Mouse (Mus musculus) cerebellum, adult 2 months (tissue): ENCODE data around the gene Ltbp3. TPM values are rescaled to one million over a fixed set of nuclear protein-coding genes. Genes with fewer than 3 reads are reported as not detected.

Source experiments
- DNase-seq, 2 experiments: peaks; one replicate each; pipeline ENCODE4 v3.0.0; 2021
- H3K27ac ChIP-seq: fragments of 200-500 bp; 2 replicates; pipeline ENCODE4 v1.5.1; 2012; ENCODE audit warnings: low read length, control low read depth, inconsistent platforms; ENCODE audit not compliant: insufficient read depth
- H3K27me3 ChIP-seq: fragments of 200-500 bp; 2 replicates; pipeline ENCODE4 v1.6.1; 2012; ENCODE audit warnings: inconsistent platforms, mild to moderate bottlenecking, low read length, moderate library complexity; ENCODE audit not compliant: control insufficient read depth, insufficient read depth
- H3K4me1 ChIP-seq: fragments of 200-500 bp; 2 replicates; pipeline ENCODE4 v1.6.1; 2011; ENCODE audit warnings: low read length; ENCODE audit not compliant: control insufficient read depth, insufficient read depth
- H3K4me3 ChIP-seq: fragments of 200-500 bp; replicated peaks from 2 replicates; pipeline ENCODE3; 2011; ENCODE audit warnings: mild to moderate bottlenecking, low read depth, low read length, control low read depth; ENCODE audit not compliant: insufficient read depth
- CTCF ChIP-seq: fragments of 200-500 bp; IDR thresholded peaks from 2 replicates; pipeline ENCODE4 v1.5.1; 2011; ENCODE audit warnings: low read depth, mild to moderate bottlenecking, control low read depth, low read length, moderate library complexity, borderline replicate concordance; ENCODE audit not compliant: insufficient read depth
- POLR2A ChIP-seq: fragments of 200-500 bp; IDR thresholded peaks from 2 replicates; pipeline ENCODE4 v1.6.1; 2011; ENCODE audit warnings: low read length, control low read depth, borderline replicate concordance; ENCODE audit not compliant: insufficient read depth
- WGBS: fragments of 180-500 bp; shearing (Covaris S2); methylation state at CpG from one replicate; pipeline ENCODE4 v1.1.7; 2018; 5-methylcytosine and 5-hydroxymethylcytosine counted together
- polyA plus RNA-seq: library from polyadenylated mRNA; depleted of rRNA; stranded (reverse); fragments of >200 nt; gene quantifications from 2 replicates; pipeline ENCODE4 v1.2.3, GENCODE M21; 2012

The Ltbp3 gene
- polyA plus RNA-seq, 1 experiment = 165 TPM

DNA sequence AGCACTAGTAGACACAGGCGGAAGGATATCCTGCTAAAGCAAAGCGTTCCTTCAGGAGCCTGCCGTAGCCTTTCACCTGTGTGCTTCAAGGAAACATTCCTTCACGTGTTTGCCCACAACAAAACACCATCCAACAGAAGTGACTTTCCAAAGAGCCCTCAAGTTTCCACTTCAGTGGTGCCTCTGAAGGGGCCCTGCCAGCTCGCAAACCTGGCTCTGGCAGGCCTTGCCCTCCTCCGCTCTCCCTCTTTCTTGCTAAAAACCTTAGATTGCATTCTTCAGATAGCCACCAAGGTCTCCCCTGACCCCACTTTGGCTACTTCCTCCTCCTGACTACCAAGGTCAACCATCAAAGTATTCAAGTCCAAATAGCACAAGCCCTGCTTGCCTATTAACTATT, 40.8 kb downstream of the Ltbp3 start:
- H3K4me1 ChIP-seq = no peaks in the 10 kb centered on the region
- no peak overlapping the region for H3K4me3 ChIP-seq
- no peak for DNase-seq
- H3K27me3 ChIP-seq = no peaks in the 10 kb centered on the region
- no peak for TF ChIP-seq CTCF
- no peak for TF ChIP-seq POLR2A
- WGBS = 89% methylated on average over 6 of the region's 6 CpGs
- no peak overlapping the region for H3K27ac ChIP-seq

DNA sequence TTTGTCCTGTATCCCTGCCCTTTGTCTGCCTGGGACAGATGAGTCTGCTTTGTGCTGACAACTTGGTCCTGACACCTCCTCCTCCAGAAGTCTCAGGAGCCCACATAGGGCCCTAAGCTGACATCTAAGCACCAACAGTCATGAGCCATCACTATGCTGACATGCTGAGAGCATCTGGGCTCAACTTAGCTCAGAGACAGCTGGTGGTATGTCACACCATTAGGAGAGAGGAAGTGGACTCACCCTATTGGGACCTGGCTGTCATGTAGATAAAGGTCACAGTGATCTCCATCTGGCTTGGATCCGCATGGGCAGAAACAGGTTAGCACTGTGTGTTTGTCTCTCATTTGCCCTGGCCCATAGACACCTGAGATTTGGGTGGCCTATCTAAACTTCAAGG, 41.4 kb downstream of the Ltbp3 start:
- Histone ChIP-seq H3K27me3 (no peaks in the 10 kb centered on the region), H3K27ac (no peak overlapping the region), H3K4me3 (no peak overlapping the region), H3K4me1 (no peaks in the 10 kb centered on the region)
- DNase-seq = no peak
- TF ChIP-seq CTCF = no peak
- no peak for TF ChIP-seq POLR2A
- WGBS = 86% methylated on average over 1 of the region's 1 CpGs

DNA sequence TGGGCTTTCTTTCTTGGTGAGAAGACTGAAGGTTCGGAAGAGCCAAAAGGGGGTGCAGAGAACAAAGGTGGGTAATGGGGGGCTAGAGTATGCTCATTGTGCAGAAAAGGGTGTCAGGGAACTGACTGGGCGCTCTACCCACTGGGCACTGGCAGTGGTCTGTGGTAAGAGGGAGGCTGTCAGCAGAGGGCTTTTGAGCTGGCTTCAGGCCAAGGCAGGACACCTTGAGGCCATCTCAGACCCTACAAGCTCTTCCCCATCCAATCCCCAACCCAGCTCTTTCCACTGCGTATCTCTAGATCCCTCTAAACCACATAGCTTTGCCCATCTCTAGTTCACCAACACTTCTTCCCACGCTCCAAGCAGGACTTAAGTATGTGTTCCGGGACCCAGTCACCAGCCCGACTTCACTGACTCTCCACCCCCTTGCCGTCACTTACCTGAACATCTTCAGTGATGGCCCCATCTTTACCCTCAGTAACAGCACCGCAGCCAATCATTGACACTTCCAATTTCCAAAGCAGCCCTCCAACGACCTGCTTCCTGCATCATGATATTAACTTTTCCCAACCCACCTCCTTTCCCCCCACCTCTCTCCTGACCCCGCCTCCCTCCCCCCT, 44.4 kb downstream of the Ltbp3 start:
- no peak overlapping the region for H3K27ac ChIP-seq
- no peaks in the 10 kb centered on the region for H3K27me3 ChIP-seq
- H3K4me1 ChIP-seq = peaks cover 10% of the 10 kb centered on the region; the same call in 1 of the 2 replicates
- no peak overlapping the region for H3K4me3 ChIP-seq
- DNase-seq = peak in 1 of 2 experiments; percentile 12
- 54% methylated on average over 10 of the region's 10 CpGs for WGBS
- no peak for TF ChIP-seq POLR2A
- no peak for TF ChIP-seq CTCF

- WGBS = 2% methylated on average over 12 of the region's 12 CpGs
- Histone ChIP-seq H3K27ac (0 out of 2 replicates have a peak overlapping the region, but pooled peaks have one; percentile 13), H3K4me1 (peaks cover 10% of the 10 kb centered on the region; the same call in 1 of the 2 replicates), H3K4me3 (no peak overlapping the region), H3K27me3 (no peaks in the 10 kb centered on the region)
- no peak for TF ChIP-seq POLR2A
- TF ChIP-seq CTCF = peak; percentile 88
- DNase-seq = peak; percentile 82 to 91
Observed at GRCm38 (mm10) chr19:5786441-5787114, 45.9 kb downstream of the Ltbp3 start.

GRCm38 (mm10) chr19:5787128-5787635, 46.5 kb downstream of the Ltbp3 start:
- Histone ChIP-seq H3K27ac (peak overlapping the region; percentile 16; the same call in 1 of the 2 replicates), H3K4me3 (no peak overlapping the region), H3K4me1 (peaks cover 10% of the 10 kb centered on the region; the same call in 1 of the 2 replicates), H3K27me3 (no peaks in the 10 kb centered on the region)
- TF ChIP-seq CTCF = peak; percentile 87
- TF ChIP-seq POLR2A = no peak
- DNase-seq = peak; percentile 87 to 91
- WGBS = 5% methylated on average over 8 of the region's 8 CpGs

DNA sequence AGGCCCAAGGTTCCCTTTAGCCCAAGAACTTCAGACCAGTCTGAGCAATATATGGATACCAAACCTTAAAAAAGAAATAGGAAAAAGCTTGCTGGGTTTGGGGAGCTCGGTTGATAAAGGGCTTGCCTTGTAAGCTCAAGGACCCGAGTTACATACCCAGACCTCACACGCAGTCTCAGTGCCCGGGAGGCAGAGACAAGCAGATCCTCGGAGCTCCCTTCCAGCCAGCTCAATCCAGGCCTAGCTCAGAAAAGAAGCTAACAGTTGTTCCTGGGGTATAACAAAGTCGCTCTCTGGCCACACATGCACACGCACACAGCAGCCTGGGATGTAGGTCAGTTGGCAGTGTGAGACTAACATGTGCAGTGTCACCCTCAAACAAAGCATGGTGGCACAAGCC, 47.2 kb downstream of the Ltbp3 start:
- DNase-seq = peak in 1 of 2 experiments; percentile 8
- no peak overlapping the region for H3K27ac ChIP-seq
- H3K4me1 ChIP-seq = peaks cover 10% of the 10 kb centered on the region; the same call in 1 of the 2 replicates
- TF ChIP-seq CTCF = no peak
- TF ChIP-seq POLR2A = no peak
- H3K27me3 ChIP-seq = no peaks in the 10 kb centered on the region
- H3K4me3 ChIP-seq = no peak overlapping the region
- WGBS = 77% methylated on average over 7 of the region's 7 CpGs

DNA sequence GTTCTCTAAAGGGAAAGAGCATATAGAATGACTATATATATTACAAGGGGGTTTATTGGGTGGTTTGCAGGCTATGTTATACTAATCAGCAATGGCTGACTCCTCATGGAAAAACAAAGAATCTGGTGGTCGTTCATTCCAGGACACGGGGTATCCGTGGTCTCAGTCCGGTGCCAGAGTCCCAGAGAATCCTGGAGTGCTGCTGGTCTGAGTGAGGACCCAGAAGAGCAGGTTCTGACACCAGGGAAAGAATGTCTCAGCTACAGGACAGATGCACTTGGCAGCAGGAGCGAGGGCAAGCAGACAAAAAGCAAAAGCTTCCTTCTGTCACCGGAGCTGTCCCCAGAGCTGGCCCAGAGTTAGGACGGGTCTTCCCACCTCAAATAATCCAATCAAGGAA, 47.9 kb downstream of the Ltbp3 start:
- Histone ChIP-seq H3K27ac (no peak overlapping the region), H3K4me1 (peaks cover 10% of the 10 kb centered on the region; the same call in 1 of the 2 replicates), H3K27me3 (no peaks in the 10 kb centered on the region), H3K4me3 (no peak overlapping the region)
- peak in 1 of 2 experiments; percentile 11 for DNase-seq
- no peak for TF ChIP-seq CTCF
- TF ChIP-seq POLR2A = no peak
- 46% methylated on average over 7 of the region's 7 CpGs for WGBS
